Mouse (Mus musculus) ES-Bruce4 (cell line): Measurements from ENCODE around the gene Dhfr. TPM values are rescaled to one million over a fixed set of nuclear protein-coding genes. Genes with fewer than 3 reads are reported as not detected.
A peak's percentile ranks its signal among the peaks of the same experiment; 100 is the strongest.

Experiments used
- H3K27ac ChIP-seq: 2 replicates; pipeline ENCODE4 v1.5.1; 2012; ENCODE audit warnings: low read length, inconsistent platforms; ENCODE audit not compliant: insufficient read depth
- H3K27me3 ChIP-seq: 2 replicates; pipeline ENCODE4 v1.6.1; 2012; ENCODE audit warnings: mild to moderate bottlenecking, low read length, inconsistent platforms; ENCODE audit not compliant: control insufficient read depth, poor library complexity, insufficient read depth, severe bottlenecking
- H3K36me3 ChIP-seq: 2 replicates; pipeline ENCODE4 v1.6.1; 2012; ENCODE audit warnings: inconsistent platforms, mild to moderate bottlenecking, low read length, moderate library complexity; ENCODE audit not compliant: control insufficient read depth, poor library complexity, insufficient read depth, severe bottlenecking
- H3K4me1 ChIP-seq: one replicate; pipeline ENCODE4 v1.8.1; 2011; ENCODE audit warnings: low read length; ENCODE audit not compliant: control insufficient read depth, insufficient read depth
- H3K4me3 ChIP-seq: 2 replicates; pipeline ENCODE4 v1.5.1; 2011; ENCODE audit warnings: low read depth, mild to moderate bottlenecking, low read length
- H3K9ac ChIP-seq: 2 replicates; pipeline ENCODE4 v1.6.1; 2012; ENCODE audit warnings: low read depth, mild to moderate bottlenecking, inconsistent platforms; ENCODE audit not compliant: poor library complexity, severe bottlenecking
- H3K9me3 ChIP-seq: replicated peaks from 2 replicates; pipeline ENCODE4 v1.6.1; 2012; ENCODE audit warnings: mild to moderate bottlenecking, low read length, inconsistent platforms; ENCODE audit not compliant: control insufficient read depth, poor library complexity, insufficient read depth, severe bottlenecking
- CTCF ChIP-seq: IDR thresholded peaks from one replicate; pipeline ENCODE4 v1.8.1; 2011; ENCODE audit warnings: low read depth, low read length
- EP300 ChIP-seq: IDR thresholded peaks from 2 replicates; pipeline ENCODE4 v1.6.1; 2011; ENCODE audit warnings: low read depth, low read length; ENCODE audit not compliant: insufficient read depth
- POLR2A ChIP-seq: IDR thresholded peaks from one replicate; pipeline ENCODE4 v1.8.1; 2011; ENCODE audit warnings: low read length; ENCODE audit not compliant: insufficient read depth
- polyA plus RNA-seq: library from polyadenylated mRNA; stranded (reverse); fragments of >200 nt; gene quantifications from 2 replicates; pipeline ENCODE4 v1.2.4, GENCODE M21; 2011; ENCODE audit warnings: low read depth; ENCODE audit not compliant: missing spikeins, insufficient read depth, insufficient read length

The Dhfr gene
- polyA plus RNA-seq, 1 experiment: 21.3 TPM

GRCm38 (mm10) chr13:92330621-92331020 is 23.9 kb upstream of the Dhfr start:
- Histone ChIP-seq H3K9me3 (no peaks in the 10 kb centered on the region), H3K27me3 (no peaks in the 10 kb centered on the region), H3K4me1 (peaks cover 2% of the 10 kb centered on the region), H3K27ac (no peak overlapping the region), H3K36me3 (peaks cover 3% of the 10 kb centered on the region; the same call in 1 of the 2 replicates), H3K4me3 (no peak overlapping the region), H3K9ac (no peak overlapping the region)
- TF ChIP-seq POLR2A (no peak), EP300 (no peak), CTCF (no peak)

- no peak overlapping the region for H3K27ac ChIP-seq
- H3K9me3 ChIP-seq: no peaks in the 10 kb centered on the region
- no peak overlapping the region for H3K4me3 ChIP-seq
- H3K27me3 ChIP-seq: no peaks in the 10 kb centered on the region
- H3K36me3 ChIP-seq: peaks cover 3% of the 10 kb centered on the region; the same call in 1 of the 2 replicates
- TF ChIP-seq CTCF (no peak), POLR2A (no peak), EP300 (0 out of 2 replicates have a peak, but pooled peaks have one; percentile 11)
- H3K9ac ChIP-seq: no peak overlapping the region
- peaks cover 2% of the 10 kb centered on the region for H3K4me1 ChIP-seq
Measured at GRCm38 (mm10) chr13:92332103-92332879, 22.2 kb upstream of the Dhfr start.

GRCm38 (mm10) chr13:92336857-92337256 is 17.7 kb upstream of the Dhfr start:
- Histone ChIP-seq H3K27ac (no peak overlapping the region), H3K9me3 (no peaks in the 10 kb centered on the region), H3K9ac (no peak overlapping the region), H3K4me3 (no peak overlapping the region), H3K27me3 (no peaks in the 10 kb centered on the region), H3K4me1 (peaks cover 2% of the 10 kb centered on the region), H3K36me3 (0 out of 2 replicates have a peak, but pooled peaks cover 2% of the 10 kb centered on the region)
- TF ChIP-seq POLR2A (no peak), CTCF (no peak), EP300 (no peak)

- Histone ChIP-seq H3K9me3 (no peaks in the 10 kb centered on the region), H3K27me3 (no peaks in the 10 kb centered on the region), H3K36me3 (peaks cover 2% of the 10 kb centered on the region; the same call in 1 of the 2 replicates), H3K27ac (no peak overlapping the region), H3K4me1 (peaks cover 2% of the 10 kb centered on the region), H3K9ac (no peak overlapping the region), H3K4me3 (no peak overlapping the region)
- TF ChIP-seq CTCF: no peak
Measured at GRCm38 (mm10) chr13:92337773-92338462, 16.6 kb upstream of the Dhfr start.

GRCm38 (mm10) chr13:92339787-92340186 is 14.7 kb upstream of the Dhfr start:
- H3K36me3 ChIP-seq: peaks cover 17% of the 10 kb centered on the region
- TF ChIP-seq EP300 (no peak), CTCF (no peak), POLR2A (no peak)
- no peak overlapping the region for H3K4me3 ChIP-seq
- no peaks in the 10 kb centered on the region for H3K4me1 ChIP-seq
- no peaks in the 10 kb centered on the region for H3K27me3 ChIP-seq
- H3K27ac ChIP-seq: no peak overlapping the region
- H3K9ac ChIP-seq: no peak overlapping the region
- H3K9me3 ChIP-seq: no peaks in the 10 kb centered on the region

GRCm38 (mm10) chr13:92344033-92344432 is 10.5 kb upstream of the Dhfr start:
- no peak overlapping the region for H3K4me3 ChIP-seq
- no peak overlapping the region for H3K27ac ChIP-seq
- no peak for TF ChIP-seq POLR2A
- H3K9ac ChIP-seq: no peak overlapping the region
- no peaks in the 10 kb centered on the region for H3K4me1 ChIP-seq
- H3K36me3 ChIP-seq: peaks cover 30% of the 10 kb centered on the region
- no peaks in the 10 kb centered on the region; the same call in 1 of the 2 replicates for H3K9me3 ChIP-seq
- no peaks in the 10 kb centered on the region for H3K27me3 ChIP-seq
